Mouse (Mus musculus): ENCODE results near the gene Krtap15.

DNA sequence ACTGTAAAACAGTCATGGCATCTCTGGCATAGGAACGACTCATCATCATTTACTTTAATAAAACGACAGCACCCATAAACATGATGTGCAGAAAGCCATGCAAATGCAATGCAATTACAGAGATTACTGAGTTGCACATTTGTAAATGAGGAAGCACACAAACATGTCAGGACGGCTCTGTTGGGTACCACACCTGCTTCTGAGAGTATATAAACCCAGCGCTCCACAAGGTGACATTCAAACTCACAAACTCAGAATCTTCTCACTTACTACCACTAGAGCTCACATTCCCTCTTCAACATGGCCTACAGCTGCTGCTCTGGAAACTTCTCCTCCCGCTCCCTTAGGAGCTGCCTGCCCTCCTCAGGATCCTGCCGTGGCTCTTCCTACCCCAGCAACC lies 42.4 kb upstream of the Krtap15 start, which contains the start of gene Gm5965:
- TF ChIP-seq CTCF (IDR thresholded peaks at IDR 0.05) = no peak
- TF ChIP-seq EP300 (IDR thresholded peaks at IDR 0.05; ENCODE audit: insufficient read depth, low read depth, low read length) = no peak
- no peak for TF ChIP-seq POLR2A (IDR thresholded peaks at IDR 0.05; ENCODE audit: insufficient read depth, low read depth, low read length)

All from heart, adult 2 months (tissue).